Mouse (Mus musculus) brain, embryonic 14.5 days (tissue): ENCODE results near the gene Wipf1.

ENCODE experiments used
- CTCF ChIP-seq: fragments of 200-500 bp; IDR thresholded peaks from 2 replicates; pipeline ENCODE4 v1.5.1; 2012; ENCODE audit warnings: inconsistent platforms, mild to moderate bottlenecking, moderate library complexity, borderline replicate concordance; ENCODE audit not compliant: insufficient read depth, insufficient read length; ENCODE audit errors: extremely low read depth
- POLR2A ChIP-seq: fragments of 200-500 bp; IDR thresholded peaks from 2 replicates; pipeline ENCODE4 v1.6.1; 2012; ENCODE audit warnings: mild to moderate bottlenecking, inconsistent platforms, borderline replicate concordance; ENCODE audit not compliant: poor library complexity, insufficient read depth, insufficient read length, severe bottlenecking; ENCODE audit errors: extremely low read depth

DNA sequence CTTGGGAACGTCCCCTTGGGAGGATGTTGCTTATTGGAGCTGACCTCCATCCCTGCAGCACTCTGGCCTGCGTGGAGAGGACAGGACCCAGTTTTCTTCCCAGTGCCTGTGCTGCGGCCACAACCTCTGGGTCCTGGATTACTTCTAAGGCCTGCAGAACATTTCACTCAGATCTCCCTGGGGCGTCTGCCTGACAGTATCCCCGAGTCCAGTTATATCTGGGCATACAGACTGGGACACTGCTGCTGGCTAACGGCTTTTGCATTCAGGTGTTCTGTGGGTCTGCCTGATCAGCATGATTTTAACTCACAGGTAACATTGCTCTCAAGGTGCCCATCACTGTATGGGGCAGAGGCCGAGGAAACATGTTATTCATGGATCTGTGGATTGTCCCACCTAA is 52.0 kb downstream of the Wipf1 start:
- TF ChIP-seq CTCF, result no peak
- no peak for TF ChIP-seq POLR2A
